Mouse (Mus musculus) urinary bladder, postnatal 10 days (tissue): ENCODE measurements around the gene Tmem63b.
A peak's percentile ranks its signal among the peaks of the same experiment; 100 is the strongest.

Experiments
- DNase-seq: peaks from one replicate; pipeline ENCODE4 v3.0.0; 2022; ENCODE audit warnings: low spot score

Tmem63b gene

DNA sequence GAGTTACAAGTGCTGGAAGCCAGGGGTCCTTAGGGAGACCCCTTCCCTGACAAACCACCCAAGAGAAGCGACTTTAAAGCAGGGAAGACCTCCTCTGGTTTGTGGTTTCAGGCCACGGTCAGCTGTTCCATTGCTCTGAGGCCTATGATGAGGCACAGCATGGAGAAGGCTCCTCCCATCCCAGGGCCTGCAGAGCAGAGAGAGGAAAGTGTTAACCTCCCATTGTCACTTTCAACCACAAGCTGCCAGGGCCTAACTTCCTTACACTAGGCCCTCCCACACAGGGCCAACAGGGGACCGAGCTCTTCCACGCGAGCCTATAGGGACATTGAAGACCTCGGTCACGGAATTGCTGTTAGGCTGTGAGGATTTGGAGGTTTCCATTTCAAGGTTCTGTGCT lies 16.5 kb upstream of the Tmem63b start:
- no peak for DNase-seq

DNA sequence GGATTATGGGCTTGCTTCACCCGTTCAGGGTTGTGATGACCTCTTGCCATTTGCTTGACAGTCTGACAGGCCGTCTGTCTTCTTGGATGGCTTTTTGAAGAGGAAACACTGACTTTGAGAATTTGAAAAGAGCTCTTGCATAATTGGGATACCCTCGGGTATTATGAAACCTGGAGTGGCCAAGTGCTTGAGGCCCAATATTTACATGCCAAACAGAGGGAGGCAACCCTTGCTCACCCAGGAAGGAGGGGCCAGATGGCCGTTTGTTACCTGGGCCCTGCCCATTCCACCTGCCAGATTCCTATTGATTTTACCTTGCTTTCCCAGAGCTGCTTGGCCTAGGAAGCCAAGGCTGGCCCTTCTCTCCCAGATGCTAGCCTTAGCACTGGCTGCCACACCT lies 15.5 kb upstream of the Tmem63b start:
- DNase-seq, result no peak

DNA sequence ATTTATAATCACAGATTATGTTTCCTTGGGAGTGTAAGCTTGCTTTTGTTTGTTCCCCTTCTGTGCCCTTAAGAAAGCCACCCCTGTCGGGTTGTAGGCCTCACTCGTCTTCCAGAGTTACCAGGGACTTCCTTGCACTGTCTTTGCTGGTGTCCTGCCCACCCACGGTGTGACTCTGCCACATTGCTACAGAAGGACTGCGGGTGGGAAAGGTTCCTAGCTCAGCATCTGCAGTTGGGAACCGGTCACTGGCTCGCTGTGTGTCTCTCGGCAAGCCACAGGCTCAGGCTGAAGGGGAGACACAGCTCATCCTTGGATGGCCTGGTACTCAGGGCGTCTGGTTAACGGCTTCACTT lies 14.5 kb upstream of the Tmem63b start:
- DNase-seq, result no peak

DNA sequence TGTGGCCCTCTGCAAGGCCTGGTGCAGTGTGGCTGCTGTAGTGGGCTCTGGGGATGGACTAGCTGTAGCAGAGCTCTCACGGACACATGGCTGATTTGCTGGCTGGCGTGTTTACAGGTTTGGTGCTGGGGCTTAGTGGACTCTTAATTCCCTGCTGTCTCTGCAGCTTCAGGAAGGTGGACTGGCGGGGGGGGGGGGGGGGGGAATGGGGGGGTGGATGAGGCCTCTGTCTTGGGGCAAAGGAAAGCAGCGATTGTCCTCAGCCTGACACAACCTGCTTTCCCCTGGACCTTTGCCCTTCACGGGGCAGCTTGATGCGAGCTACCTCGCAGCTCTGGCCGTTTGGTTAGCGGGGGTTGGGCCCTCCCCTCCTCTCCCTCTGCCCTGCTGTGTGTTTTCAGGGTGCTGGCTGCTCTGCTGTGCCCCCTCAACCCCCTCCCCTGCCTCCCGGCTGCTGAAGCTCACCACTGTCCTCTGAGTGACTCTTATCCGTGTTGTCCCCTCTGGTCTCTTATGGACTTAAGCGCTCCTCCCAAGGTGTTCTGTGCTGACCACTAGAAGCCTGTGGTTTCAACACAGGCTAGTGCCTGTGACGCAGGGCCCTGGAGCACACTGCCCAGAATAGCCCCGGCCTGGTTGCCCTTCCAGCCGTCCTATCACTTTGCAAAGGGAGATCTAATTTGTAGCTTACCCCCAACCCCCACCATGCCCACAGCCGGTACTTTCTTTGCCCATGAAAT lies 14.0 kb upstream of the Tmem63b start:
- DNase-seq, result no peak

DNA sequence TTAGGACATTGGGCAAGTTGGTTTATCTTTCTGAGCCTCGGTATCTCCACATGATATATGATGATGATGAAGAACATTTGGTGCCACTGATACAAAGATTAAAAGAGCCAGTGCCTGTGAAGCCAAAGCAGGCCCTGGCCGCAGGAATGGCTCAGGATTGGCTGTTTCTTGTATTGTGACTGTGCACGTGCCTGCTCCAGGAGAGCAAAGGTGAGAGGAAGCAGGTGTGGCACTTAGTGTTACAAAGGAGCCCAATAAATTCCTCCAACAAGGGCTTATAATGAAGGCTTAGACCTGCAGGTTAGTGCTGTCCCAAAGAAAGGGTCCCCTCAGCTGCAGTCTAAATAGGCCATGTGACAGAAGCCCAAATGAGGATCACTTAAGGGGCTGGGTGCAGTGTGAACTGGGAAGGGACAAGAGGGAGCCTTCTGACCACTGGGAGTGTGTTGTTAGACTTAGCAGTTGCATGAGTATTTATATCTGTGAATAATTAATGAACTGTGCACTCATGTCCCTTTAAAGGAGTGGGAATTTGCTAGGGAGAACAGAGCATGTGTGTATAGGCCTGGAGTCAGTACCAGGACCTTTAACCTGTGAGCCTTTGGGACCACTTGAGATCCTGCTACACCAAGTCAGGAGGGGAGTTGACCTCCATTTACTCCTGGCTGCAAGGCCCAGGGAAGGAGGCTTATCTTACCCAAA lies 12.5 kb upstream of the Tmem63b start:
- no peak for DNase-seq

DNA sequence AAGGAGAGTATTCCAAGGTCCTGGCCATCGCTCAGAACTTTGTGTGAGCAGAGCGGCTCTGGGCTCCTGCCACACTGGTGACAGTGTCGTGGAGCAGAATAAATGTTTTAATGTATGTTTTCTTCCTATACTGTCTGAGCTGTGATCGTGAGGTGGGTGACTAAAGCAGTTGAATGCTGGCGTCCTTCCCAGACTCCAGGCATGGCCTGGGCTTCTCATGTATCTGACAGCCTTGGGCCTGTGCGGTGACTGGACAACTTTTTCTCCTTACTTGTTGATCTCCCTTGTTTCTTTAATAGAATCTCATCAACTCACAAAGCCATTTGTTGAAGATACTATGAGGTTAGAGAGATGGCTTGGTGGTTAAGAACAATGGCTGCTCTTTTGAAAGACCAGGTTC lies 11.7 kb upstream of the Tmem63b start:
- DNase-seq, result no peak

DNA sequence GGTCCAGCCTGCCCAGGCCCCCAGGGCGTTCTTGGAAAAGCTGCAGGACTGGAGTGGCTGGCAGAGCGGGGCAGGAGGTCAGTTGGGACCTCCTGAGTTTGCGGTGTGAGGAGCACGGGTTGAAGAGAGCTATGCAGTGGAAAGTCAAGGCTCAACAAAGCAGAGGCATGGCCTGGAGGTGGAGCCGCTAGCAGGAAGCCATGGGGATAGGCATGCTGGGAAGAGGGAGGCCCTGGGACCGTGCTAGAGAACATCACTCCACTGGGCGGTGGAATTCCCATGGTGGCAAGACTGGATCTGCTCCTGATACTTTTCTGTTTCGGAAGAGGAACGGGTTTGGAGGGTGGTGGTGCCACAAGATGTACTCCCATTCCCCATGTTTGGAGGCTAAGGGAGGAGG lies 10.3 kb upstream of the Tmem63b start:
- DNase-seq, result no peak

GRCm38 (mm10) chr17:45695227-45696120 lies 8.8 kb upstream of the Tmem63b start:
- DNase-seq, result no peak

DNA sequence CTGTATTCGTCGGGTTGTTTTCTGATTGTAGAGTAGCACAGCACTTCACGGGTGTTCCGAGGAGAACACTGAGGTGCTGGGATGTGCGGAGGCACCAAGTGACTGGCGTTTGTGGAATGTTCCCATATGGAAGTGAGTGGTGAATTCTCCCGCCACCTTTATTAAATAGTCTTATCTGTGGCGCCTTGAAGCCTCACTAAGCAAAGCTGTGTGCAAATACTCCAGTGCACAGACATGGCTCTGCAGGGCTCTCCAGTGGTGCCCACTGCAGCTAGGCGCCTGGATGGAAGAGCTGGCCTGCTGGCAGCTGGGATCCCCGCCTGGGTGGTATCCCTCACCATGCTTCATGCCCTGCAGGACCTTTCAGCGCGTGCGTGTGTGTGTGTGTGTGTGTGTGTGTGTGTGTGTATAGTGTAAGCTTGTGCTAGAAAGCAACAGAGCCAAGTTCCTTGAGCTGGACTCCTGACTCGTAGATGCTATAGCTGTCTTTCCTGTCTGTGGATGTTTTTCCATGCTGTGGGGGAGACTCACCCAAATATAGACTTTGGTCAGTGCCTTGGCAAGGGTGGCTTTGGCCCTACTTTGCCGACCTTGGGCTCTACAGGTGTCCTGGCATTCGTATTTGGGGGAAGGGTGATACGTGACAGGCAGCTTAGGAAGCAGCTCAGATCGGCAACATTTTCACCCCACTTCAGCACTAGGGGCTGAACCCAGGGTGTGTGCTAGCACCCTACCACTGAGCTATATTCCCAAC lies 7.3 kb upstream of the Tmem63b start:
- no peak for DNase-seq

DNA sequence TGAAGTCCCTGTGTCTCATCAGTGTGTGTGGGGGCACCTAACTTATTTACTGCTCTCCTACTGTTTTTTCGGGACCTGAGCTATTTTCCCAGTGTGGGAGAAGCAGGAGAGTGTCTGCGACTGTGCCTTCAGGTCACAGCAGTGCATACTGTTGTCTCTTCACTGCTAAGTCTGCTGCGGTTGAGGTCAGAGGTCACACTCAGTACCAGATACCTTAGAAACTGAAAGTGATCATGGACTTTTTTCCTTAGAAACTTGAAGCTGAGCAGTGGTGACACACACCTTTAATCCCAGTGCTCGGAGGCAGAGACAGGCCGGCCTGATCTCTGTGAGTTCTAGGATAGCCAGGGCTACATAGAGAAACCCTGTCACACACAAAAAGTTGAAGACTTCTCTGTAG lies 5.5 kb upstream of the Tmem63b start:
- no peak for DNase-seq

GRCm38 (mm10) chr17:45690044-45690443 lies 3.3 kb upstream of the Tmem63b start:
- DNase-seq, result no peak

DNA sequence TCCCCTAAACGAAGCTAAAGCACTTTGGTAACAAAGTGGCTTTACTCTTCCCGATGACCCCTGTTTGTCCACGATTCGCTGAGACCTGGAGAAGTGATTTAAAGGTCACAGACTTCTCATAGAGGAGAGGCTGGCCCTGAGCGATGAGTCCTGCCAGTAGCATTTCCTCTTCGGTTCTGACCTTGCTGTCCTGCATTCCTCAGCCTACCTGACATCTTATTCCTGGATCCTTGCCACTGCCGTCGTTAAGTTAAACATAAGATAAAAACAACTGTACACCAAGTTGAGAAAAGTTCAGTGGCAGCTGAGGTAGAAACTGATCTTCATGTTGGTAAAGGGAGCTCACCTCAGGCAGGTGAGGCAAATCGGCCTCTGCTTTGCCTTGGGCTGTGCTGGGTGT lies 2.4 kb upstream of the Tmem63b start:
- DNase-seq, result no peak

DNA sequence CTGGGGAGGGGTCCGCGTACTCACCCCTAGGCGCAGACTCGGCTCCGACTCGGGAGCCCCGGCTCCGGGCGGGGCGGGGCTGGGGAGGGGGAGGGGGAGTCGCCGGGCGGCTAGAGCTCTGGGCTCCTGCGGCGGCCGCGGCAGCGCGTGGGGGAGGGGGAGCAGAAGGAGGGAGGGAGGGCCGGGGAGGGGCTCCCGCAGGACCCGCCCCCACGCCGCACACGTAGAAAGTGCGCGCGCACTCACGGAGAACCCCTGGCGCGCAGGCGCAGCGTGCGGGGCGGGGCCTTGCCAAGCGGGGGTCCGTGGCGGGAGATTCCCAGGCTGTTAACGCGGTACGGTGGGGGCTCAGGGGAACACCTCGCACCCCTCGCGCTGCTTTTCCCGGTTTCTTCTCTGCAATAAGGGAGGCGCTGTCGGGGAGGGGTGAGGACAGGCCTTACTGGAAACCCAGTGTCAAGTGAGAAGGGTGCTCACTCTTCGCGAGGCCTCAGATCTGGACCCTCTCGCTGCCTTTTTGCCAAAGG lies 549 bp downstream of the Tmem63b start, which contains the start of gene Mrpl14:
Gene Mrpl14 (plus strand): TSS at position 230 of the 527 bp plus-strand sequence.
- peak; percentile 71 for DNase-seq

DNA sequence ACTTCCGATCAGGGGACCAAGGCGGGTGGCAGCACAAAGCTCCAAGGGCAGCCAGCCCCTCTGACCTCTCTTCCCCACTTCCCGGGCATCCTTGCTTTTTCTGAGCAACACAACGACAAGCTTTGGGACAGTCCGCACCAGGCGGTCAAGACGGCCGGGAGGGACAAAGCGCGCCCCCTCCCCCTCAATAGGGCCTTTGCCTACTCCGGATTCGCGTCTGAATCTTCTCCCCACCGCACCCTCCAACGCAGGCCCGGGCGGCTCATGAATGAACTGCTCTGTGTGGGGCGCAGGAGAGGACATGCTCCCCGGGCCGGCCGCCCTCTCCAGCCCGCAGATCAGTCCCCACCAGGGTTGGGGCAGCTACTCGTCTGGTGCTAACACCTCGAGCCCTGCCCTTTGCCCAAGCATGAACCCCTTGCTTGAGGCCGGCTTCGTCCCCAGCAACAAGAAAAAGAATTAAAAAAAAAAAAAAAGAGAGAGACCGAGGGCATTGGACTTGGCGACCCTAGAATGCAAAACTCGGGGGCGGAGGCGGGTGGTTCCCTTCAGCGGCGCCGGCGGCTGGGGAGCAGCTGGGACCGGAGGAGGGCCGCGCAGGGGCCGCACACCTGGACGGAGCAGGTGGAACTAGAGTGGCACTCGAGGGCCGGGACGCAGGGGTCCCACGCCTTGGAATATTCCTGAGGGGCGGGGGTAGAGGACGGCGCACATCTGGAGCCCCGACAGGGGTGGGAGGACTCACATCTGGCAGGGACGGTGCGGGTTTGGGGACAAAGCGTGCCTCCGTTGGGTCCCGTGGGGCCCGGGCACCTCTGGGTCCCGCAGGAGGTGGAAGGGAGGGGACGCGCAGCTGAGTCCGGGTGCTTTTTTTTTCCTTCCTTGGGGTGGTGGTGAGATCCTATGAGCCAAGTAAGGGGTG lies 1.3 kb downstream of the Tmem63b start:
- DNase-seq, result no peak

DNA sequence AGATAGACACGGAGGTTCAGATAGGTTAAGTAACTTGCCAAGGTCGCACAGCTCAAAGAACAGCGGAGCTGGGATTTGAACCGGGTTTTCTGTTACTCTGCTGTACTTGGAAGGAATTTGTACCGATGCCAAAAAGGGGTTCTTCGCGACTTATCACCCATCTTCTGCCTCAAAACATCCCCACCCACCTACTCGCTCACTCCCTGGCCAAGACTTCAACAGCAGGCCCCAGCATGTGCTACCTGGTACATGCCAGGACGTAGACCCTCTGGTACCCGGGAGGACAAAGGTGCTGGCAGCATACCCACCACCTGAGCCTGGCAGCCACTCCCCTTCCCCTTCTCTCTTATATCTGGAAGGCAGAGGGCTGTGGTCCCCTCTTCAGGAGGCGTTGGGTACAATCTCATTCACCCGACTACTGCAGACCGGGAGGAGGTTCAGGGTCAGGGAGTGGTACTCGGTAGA lies 2.0 kb downstream of the Tmem63b start:
- DNase-seq, result no peak

DNA sequence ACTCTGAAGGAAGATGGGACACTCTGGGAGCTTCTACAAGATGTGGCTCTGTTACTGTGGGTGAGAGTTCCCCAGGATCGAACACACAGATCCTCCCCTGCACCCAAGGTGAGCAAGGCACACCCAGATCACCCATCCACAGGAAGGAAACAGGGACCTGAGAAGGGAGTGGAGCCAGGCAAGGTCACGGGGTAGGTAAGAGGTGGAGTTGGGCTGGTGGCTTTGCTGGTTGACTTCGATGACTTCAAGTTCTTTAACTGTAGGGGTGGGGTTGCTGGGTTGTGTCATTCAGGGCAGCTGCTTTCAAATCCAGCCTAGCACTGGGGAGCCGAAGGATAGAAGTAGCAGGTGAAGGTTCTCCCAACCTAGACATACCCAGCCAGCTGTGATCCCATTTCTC lies 3.9 kb downstream of the Tmem63b start:
- DNase-seq, result no peak

DNA sequence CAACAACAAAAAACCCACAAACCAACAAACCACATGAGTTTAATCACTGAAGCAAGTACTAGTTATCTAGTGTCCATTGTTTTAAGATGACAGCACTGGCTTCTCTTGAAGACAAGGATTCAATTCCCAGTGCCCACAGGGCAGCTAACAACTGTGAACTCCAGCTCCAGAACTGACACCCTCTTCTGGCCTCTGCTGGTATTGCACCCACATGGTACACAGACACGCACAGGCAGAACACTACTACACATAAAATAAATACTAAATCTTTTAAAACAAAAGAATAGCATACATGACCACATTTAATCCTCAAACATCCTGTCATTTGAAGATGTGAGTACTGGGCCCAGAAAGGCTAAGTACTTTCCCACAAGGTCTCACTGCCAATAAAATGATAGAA lies 5.1 kb downstream of the Tmem63b start:
- no peak for DNase-seq

DNA sequence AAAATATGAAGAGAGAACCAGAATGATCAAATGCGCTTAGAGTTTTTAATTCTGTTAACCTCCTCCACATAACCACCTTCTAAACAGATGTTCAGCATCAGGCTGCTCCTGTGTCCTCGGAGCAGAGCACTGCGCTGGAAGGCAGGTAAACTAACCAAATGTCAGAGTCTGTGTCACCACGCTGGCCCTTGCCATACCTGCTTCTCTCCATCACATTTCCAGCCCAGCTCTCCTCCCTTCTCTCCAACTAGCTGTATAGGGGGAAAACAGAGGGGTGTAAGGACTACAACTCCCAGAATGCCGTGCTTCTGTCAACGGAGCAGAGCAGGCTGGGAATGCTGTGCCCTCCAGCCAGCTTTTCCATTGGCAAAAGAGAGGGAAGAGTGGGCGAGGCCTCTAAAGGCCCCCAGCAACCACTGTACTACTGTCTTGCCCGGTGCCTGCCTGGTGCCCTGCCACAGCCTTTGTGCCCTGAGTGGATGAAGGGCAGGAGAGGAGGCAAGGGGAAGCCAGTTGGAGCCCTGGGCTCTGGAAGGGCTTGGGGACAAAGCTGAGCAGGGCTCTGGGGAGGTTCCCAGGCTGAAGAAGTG lies 6.2 kb downstream of the Tmem63b start:
- no peak for DNase-seq

DNA sequence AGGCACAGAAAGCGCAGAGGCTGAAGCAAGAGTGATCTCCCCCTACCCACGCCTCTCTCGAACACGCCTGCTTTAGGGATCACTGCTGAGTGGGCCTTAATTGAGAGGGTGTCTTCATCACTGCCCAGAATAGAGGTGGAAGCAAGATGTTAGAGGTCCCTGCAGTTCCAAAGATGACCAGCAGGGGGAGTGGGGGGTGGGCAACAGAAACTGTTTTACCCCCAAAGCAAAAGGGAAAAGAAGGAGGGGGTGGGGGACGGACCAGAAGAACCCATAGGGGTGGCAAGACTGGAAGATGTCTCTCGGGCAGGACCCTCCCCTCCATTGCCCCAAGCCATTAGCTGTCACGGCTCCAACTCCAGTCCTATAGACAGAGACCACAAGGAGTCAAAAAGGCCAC lies 8.6 kb downstream of the Tmem63b start:
- no peak for DNase-seq

GRCm38 (mm10) chr17:45672598-45672997 lies 14.1 kb downstream of the Tmem63b start:
- no peak for DNase-seq
